Mouse (Mus musculus) midbrain, embryonic 16.5 days (tissue): ENCODE measurements at regions not wholly inside any gene's neighbourhood (a gene's known extent, or its start where the extent isn't known, plus 50 kb on each side); places are given as distances from the start of the nearest gene placed in this dataset.

Experiments used
- ATAC-seq: fragments of 200-750 bp; cut with Nextera tagmentation; 2 replicates; pipeline ENCODE4 v1.8.0; 2017; ENCODE audit warnings: moderate TSS enrichment
- H3K27ac ChIP-seq: fragments of 300-500 bp; sonication (generic); 2 replicates; pipeline ENCODE4 v1.5.1; 2014; ENCODE audit warnings: mild to moderate bottlenecking, low read length, mixed read lengths
- H3K27me3 ChIP-seq: fragments of 300-500 bp; sonication (generic); 2 replicates; pipeline ENCODE4 v1.6.1; 2014; ENCODE audit warnings: low read depth, low read length, mixed read lengths; ENCODE audit not compliant: control insufficient read depth, insufficient read depth
- H3K36me3 ChIP-seq: fragments of 300-500 bp; sonication (generic); 2 replicates; pipeline ENCODE4 v1.6.1; 2014; ENCODE audit warnings: mild to moderate bottlenecking, low read length, moderate library complexity, mixed read lengths; ENCODE audit not compliant: control insufficient read depth, insufficient read depth
- H3K4me1 ChIP-seq: fragments of 300-500 bp; sonication (generic); 2 replicates; pipeline ENCODE4 v1.6.1; 2014; ENCODE audit warnings: mild to moderate bottlenecking, low read length, mixed read lengths; ENCODE audit not compliant: control insufficient read depth, insufficient read depth
- H3K4me2 ChIP-seq: fragments of 300-500 bp; sonication (generic); 2 replicates; pipeline ENCODE4 v1.6.1; 2014; ENCODE audit warnings: mild to moderate bottlenecking, low read length, mixed read lengths
- H3K4me3 ChIP-seq: fragments of 300-500 bp; sonication (generic); 2 replicates; pipeline ENCODE4 v1.5.1; 2014; ENCODE audit warnings: low read depth, mild to moderate bottlenecking, low read length, moderate library complexity, mixed read lengths
- H3K9ac ChIP-seq: fragments of 300-500 bp; sonication (generic); 2 replicates; pipeline ENCODE4 v1.6.1; 2014; ENCODE audit warnings: low read depth, low read length, mixed read lengths
- H3K9me3 ChIP-seq: fragments of 300-500 bp; sonication (generic); replicated peaks from 2 replicates; pipeline ENCODE4 v1.6.1; 2014; ENCODE audit warnings: mild to moderate bottlenecking, low read length, mixed read lengths; ENCODE audit not compliant: control insufficient read depth, poor library complexity, severe bottlenecking
- WGBS: fragments of 180-500 bp; shearing (Covaris S2); extraction: QIAGEN DNeasy Blood & Tissue Kit; methylation state at CpG from one replicate; pipeline ENCODE4 v1.1.7; 2014; 5-methylcytosine and 5-hydroxymethylcytosine counted together

- Histone ChIP-seq H3K9ac (no peak overlapping the region), H3K36me3 (no peaks in the 10 kb centered on the region), H3K27me3 (no peaks in the 10 kb centered on the region), H3K27ac (no peak overlapping the region), H3K4me1 (no peaks in the 10 kb centered on the region), H3K4me2 (no peak overlapping the region), H3K4me3 (no peak overlapping the region), H3K9me3 (no peaks in the 10 kb centered on the region)
- 70% methylated on average over 2 of the region's 2 CpGs for WGBS
- no peak for ATAC-seq
Measured at GRCm38 (mm10) chr8:37398957-37399356, 405.6 kb downstream of the AI429214 start.

GRCm38 (mm10) chr8:37422595-37422994 lies 429.2 kb downstream of the AI429214 start:
- no peak overlapping the region for H3K27ac ChIP-seq
- H3K4me3 ChIP-seq: no peak overlapping the region
- H3K36me3 ChIP-seq: no peaks in the 10 kb centered on the region
- H3K27me3 ChIP-seq: no peaks in the 10 kb centered on the region
- ATAC-seq: no peak
- H3K9me3 ChIP-seq: no peaks in the 10 kb centered on the region
- H3K9ac ChIP-seq: no peak overlapping the region
- no peak overlapping the region for H3K4me2 ChIP-seq
- WGBS: 84% methylated on average over 2 of the region's 2 CpGs
- no peaks in the 10 kb centered on the region for H3K4me1 ChIP-seq

DNA sequence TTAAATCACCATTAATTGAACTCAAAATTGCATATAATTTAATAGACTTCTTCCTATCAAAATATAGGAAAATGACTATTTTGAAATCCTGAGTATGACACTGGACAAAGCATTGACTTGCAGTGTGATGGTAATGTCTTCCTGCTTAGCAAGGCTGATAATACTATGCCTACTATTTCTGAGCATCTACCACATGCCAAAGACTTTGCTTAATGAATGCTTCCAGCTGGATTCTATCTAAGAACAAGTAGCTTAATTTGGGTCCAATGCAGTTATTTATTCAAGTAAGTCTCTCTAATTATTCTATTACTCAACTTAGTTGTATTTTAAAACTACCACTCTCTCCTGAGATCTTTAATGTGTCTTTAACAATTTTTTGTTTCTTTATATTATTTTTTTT lies 431.2 kb downstream of the AI429214 start:
- no peaks in the 10 kb centered on the region for H3K27me3 ChIP-seq
- no peak overlapping the region for H3K9ac ChIP-seq
- no peak overlapping the region for H3K27ac ChIP-seq
- no peaks in the 10 kb centered on the region for H3K9me3 ChIP-seq
- H3K4me1 ChIP-seq: no peaks in the 10 kb centered on the region
- no peak for ATAC-seq
- H3K4me2 ChIP-seq: no peak overlapping the region
- H3K4me3 ChIP-seq: no peak overlapping the region
- no peaks in the 10 kb centered on the region for H3K36me3 ChIP-seq

DNA sequence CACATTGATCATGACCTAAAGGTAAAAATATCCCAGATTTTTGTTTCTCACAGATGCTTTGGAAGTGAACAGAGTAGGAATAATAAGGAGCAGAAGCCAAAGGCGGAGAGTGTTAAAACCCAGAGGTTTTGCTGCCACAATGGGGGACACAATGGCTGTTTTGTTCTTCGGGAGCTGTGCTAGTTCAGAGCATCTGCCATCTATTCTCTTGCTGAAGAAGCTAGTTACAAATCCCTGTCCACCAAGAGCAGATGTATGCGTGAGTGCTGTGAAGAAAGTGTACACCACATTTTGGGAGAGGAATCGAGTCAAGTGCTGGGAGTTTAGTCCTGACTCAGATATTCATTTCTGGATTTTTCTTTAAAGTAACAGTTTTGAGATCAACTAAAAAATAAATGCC lies 435.4 kb downstream of the AI429214 start:
- H3K27ac ChIP-seq: no peak overlapping the region
- no peak for ATAC-seq
- WGBS: 29% methylated on average over 4 of the region's 4 CpGs
- no peak overlapping the region for H3K9ac ChIP-seq
- no peak overlapping the region for H3K4me2 ChIP-seq
- no peaks in the 10 kb centered on the region for H3K36me3 ChIP-seq
- no peaks in the 10 kb centered on the region for H3K9me3 ChIP-seq
- H3K27me3 ChIP-seq: no peaks in the 10 kb centered on the region
- no peaks in the 10 kb centered on the region for H3K4me1 ChIP-seq
- H3K4me3 ChIP-seq: no peak overlapping the region

- no peak overlapping the region for H3K27ac ChIP-seq
- H3K4me1 ChIP-seq: no peaks in the 10 kb centered on the region
- no peak overlapping the region for H3K9ac ChIP-seq
- no peaks in the 10 kb centered on the region for H3K9me3 ChIP-seq
- peak; percentile 48 for ATAC-seq
- WGBS: 47% methylated on average over 4 of the region's 4 CpGs
- no peaks in the 10 kb centered on the region for H3K36me3 ChIP-seq
- H3K4me3 ChIP-seq: no peak overlapping the region
- H3K27me3 ChIP-seq: no peaks in the 10 kb centered on the region
- no peak overlapping the region for H3K4me2 ChIP-seq
Measured at GRCm38 (mm10) chr8:37460551-37461154, 467.2 kb downstream of the AI429214 start.

- H3K36me3 ChIP-seq: no peaks in the 10 kb centered on the region
- no peaks in the 10 kb centered on the region for H3K27me3 ChIP-seq
- H3K27ac ChIP-seq: no peak overlapping the region
- no peak overlapping the region for H3K9ac ChIP-seq
- H3K9me3 ChIP-seq: no peaks in the 10 kb centered on the region
- H3K4me1 ChIP-seq: no peaks in the 10 kb centered on the region
- H3K4me3 ChIP-seq: no peak overlapping the region
- no peak overlapping the region for H3K4me2 ChIP-seq
- ATAC-seq: no peak
Measured at GRCm38 (mm10) chr8:37465651-37466050, 472.2 kb downstream of the AI429214 start.

DNA sequence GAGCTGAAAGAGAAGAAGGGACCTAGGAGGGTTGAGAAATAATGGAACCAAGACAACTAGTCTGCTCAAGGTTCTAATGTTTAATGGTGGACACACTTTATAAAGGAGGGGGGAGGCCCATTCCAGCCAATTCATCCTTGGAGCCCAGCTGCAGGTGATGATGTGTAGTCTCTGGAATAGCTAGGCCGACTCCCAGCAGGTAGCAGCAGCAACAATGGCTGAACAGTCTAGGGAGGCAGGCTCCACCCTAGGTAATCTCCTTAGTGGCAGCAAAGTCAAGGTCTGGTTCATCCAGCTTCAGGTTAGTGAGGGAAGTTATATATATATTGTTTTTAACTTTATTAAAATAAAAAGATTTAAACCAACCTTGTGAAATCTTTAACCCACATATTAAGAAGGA lies 474.3 kb downstream of the AI429214 start:
- H3K4me3 ChIP-seq: no peak overlapping the region
- H3K4me2 ChIP-seq: no peak overlapping the region
- 77% methylated on average over 1 of the region's 1 CpGs for whole genome bisulfite sequencing
- no peaks in the 10 kb centered on the region for H3K27me3 ChIP-seq
- no peak overlapping the region for H3K27ac ChIP-seq
- H3K9me3 ChIP-seq: no peaks in the 10 kb centered on the region
- no peak for ATAC-seq
- no peaks in the 10 kb centered on the region for H3K36me3 ChIP-seq
- no peak overlapping the region for H3K9ac ChIP-seq
- H3K4me1 ChIP-seq: no peaks in the 10 kb centered on the region
